Mouse (Mus musculus) liver, embryonic 14.5 days (tissue): Measurements from ENCODE around the gene Sbf1. TPM values are rescaled to one million over a fixed set of nuclear protein-coding genes. Genes with fewer than 3 reads are reported as not detected.

ENCODE experiments used
- ATAC-seq: fragments of 200-750 bp; cut with Nextera tagmentation; 2 replicates; pipeline ENCODE4 v1.8.0; 2017; ENCODE audit warnings: moderate number of reproducible peaks, mild to moderate bottlenecking, moderate library complexity; ENCODE audit not compliant: insufficient read depth
- DNase-seq, 3 experiments: peaks; one replicate each; pipeline ENCODE4 v3.0.0-alpha.2; 2012 to 2013; ENCODE audit warnings: low read depth in 3 of 3, low spot score in 3 of 3
- H3K27ac ChIP-seq: fragments of 300-500 bp; sonication (generic); 2 replicates; pipeline ENCODE4 v1.5.1; 2014; ENCODE audit warnings: moderate library complexity, mild to moderate bottlenecking, control low read depth, inconsistent platforms
- H3K27me3 ChIP-seq: fragments of 300-500 bp; sonication (generic); 2 replicates; pipeline ENCODE4 v1.6.1; 2014; ENCODE audit warnings: mild to moderate bottlenecking, low read length, moderate library complexity; ENCODE audit not compliant: control insufficient read depth, insufficient read depth
- H3K36me3 ChIP-seq: fragments of 300-500 bp; sonication (generic); replicated peaks from 2 replicates; pipeline ENCODE4 v1.6.1; 2014; ENCODE audit warnings: low read depth; ENCODE audit not compliant: control insufficient read depth, insufficient read depth
- H3K4me1 ChIP-seq, 2 experiments: fragments of 200-500 bp in 1 of 2; fragments of 300-500 bp in 1 of 2; sonication (generic) in 1 of 2; replicated peaks; 2 replicates each; pipeline ENCODE4 v1.6.1; 2012 to 2014; ENCODE audit warnings: antibody characterized with exemption in 1 of 2, inconsistent platforms in 1 of 2, low read length in 1 of 2; ENCODE audit not compliant: control insufficient read depth in 2 of 2, insufficient read depth in 2 of 2
- H3K4me2 ChIP-seq: fragments of 300-500 bp; sonication (generic); 2 replicates; pipeline ENCODE4 v1.6.1; 2014; ENCODE audit warnings: low read depth, mild to moderate bottlenecking, control low read depth, moderate library complexity
- H3K4me3 ChIP-seq, 2 experiments: fragments of 200-500 bp in 1 of 2; fragments of 300-500 bp in 1 of 2; sonication (generic) in 1 of 2; 2 replicates each; pipeline ENCODE4 v1.5.1; 2012 to 2014; ENCODE audit warnings: low read depth in 2 of 2, low read length in 2 of 2, mild to moderate bottlenecking in 2 of 2, control low read depth in 1 of 2, inconsistent platforms in 1 of 2, moderate library complexity in 1 of 2; ENCODE audit not compliant: insufficient read depth in 1 of 2
- H3K9ac ChIP-seq: fragments of 300-500 bp; sonication (generic); replicated peaks from 2 replicates; pipeline ENCODE4 v1.6.1; 2014; ENCODE audit warnings: mild to moderate bottlenecking, control low read depth, moderate library complexity
- H3K9me3 ChIP-seq: fragments of 300-500 bp; sonication (generic); 2 replicates; pipeline ENCODE4 v1.6.1; 2016; ENCODE audit warnings: low read length, mixed read lengths; ENCODE audit not compliant: control insufficient read depth
- CTCF ChIP-seq: IDR thresholded peaks from 2 replicates; pipeline ENCODE4 v1.5.1; 2016; ENCODE audit warnings: antibody characterized with exemption, low read depth, control low read depth
- EP300 ChIP-seq: IDR thresholded peaks from 2 replicates; pipeline ENCODE4 v1.6.1; 2016; ENCODE audit warnings: antibody characterized with exemption, low read depth
- WGBS: fragments of 180-500 bp; shearing (Covaris S2); extraction: QIAGEN DNeasy Blood & Tissue Kit; methylation state at CpG from one replicate; pipeline ENCODE4 v1.1.7; 2014; ENCODE audit not compliant: insufficient replicate concordance; 5-methylcytosine and 5-hydroxymethylcytosine counted together
- polyA plus RNA-seq, 2 experiments: library from polyadenylated mRNA; depleted of rRNA in 1 of 2; stranded (reverse) in 1 of 2; unstranded in 1 of 2; fragments of >200 nt; fragmentation: Nextera tagmentation in 1 of 2; extraction: Ambion mirVana in 1 of 2; gene quantifications; 2 replicates each; pipeline versions ENCODE4 v1.2.1 to v1.2.3; 2012 to 2014

Gene Sbf1
- polyA plus RNA-seq, 2 experiments: 17.8 to 29.3 TPM

GRCm38 (mm10) chr15:89291521-89291920 is 23.6 kb downstream of the Sbf1 start:
- ATAC-seq: peak; percentile 79
- H3K27ac ChIP-seq: no peak overlapping the region
- H3K36me3 ChIP-seq: peaks cover 39% of the 10 kb centered on the region

DNA sequence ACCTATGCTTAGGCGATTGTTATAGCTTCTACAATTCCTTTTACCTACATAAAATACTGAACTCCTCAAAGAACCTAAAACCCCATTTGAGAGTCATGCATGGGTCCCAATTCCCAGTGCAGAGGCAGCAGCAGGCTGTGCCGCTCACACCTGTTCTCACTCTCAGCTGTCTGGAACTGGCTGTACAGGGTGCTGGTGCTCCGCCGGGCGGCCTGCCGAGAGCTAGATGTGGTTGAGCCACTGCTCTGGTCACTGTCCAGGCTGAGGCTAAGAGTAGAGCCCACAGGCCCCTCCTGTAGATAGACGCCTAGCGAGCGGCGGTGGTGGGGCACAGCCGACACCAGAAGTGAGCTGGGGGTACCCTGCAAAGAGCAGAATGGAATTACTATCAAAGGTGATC is 25.7 kb downstream of the Sbf1 start:
- no peaks in the 10 kb centered on the region for H3K9me3 ChIP-seq
- H3K27ac ChIP-seq: no peak overlapping the region
- no peaks in the 10 kb centered on the region for H3K27me3 ChIP-seq
- H3K4me3 ChIP-seq: no peak overlapping the region
- ATAC-seq (no peak), DNase-seq (no peak)
- 86% methylated on average over 11 of the region's 11 CpGs for WGBS
- H3K36me3 ChIP-seq: peaks cover 38% of the 10 kb centered on the region
- H3K9ac ChIP-seq: no peak overlapping the region
- TF ChIP-seq EP300 (no peak), CTCF (no peak)
- peaks cover 22 to 26% of the 10 kb centered on the region in 2 experiments for H3K4me1 ChIP-seq
- no peak overlapping the region for H3K4me2 ChIP-seq

More at GRCm38 (mm10) chr15:89291521-89291920, 23.6 kb downstream of the Sbf1 start:
- H3K9ac ChIP-seq: no peak overlapping the region
- H3K4me1 ChIP-seq: peaks cover 6 to 19% of the 10 kb centered on the region in 2 experiments
- H3K27me3 ChIP-seq: no peaks in the 10 kb centered on the region
- TF ChIP-seq CTCF (no peak), EP300 (0 out of 2 replicates have a peak, but pooled peaks have one; percentile 36)
- 55% methylated on average over 3 of the region's 3 CpGs for WGBS
- H3K9me3 ChIP-seq: no peaks in the 10 kb centered on the region
- DNase-seq: peak; percentile 49 to 53 (median 53)
- H3K4me3 ChIP-seq: no peak overlapping the region
- H3K4me2 ChIP-seq: no peak overlapping the region

GRCm38 (mm10) chr15:89288227-89288767 is 26.8 kb downstream of the Sbf1 start:
- peaks cover 37% of the 10 kb centered on the region for H3K36me3 ChIP-seq
- TF ChIP-seq EP300: no peak
- TF ChIP-seq CTCF: no peak
- H3K9me3 ChIP-seq: no peaks in the 10 kb centered on the region
- no peaks in the 10 kb centered on the region for H3K27me3 ChIP-seq
- H3K9ac ChIP-seq: no peak overlapping the region
- no peak overlapping the region for H3K4me3 ChIP-seq
- DNase-seq: no peak
- peaks cover 23 to 31% of the 10 kb centered on the region in 2 experiments for H3K4me1 ChIP-seq
- WGBS: 86% methylated on average over 23 of the region's 23 CpGs
- H3K27ac ChIP-seq: no peak overlapping the region
- no peak for ATAC-seq
- H3K4me2 ChIP-seq: no peak overlapping the region

- WGBS: 81% methylated on average over 5 of the region's 5 CpGs
- DNase-seq (no peak), ATAC-seq (no peak)
- no peaks in the 10 kb centered on the region for H3K27me3 ChIP-seq
- peaks cover 46% of the 10 kb centered on the region for H3K36me3 ChIP-seq
- no peak overlapping the region for H3K9ac ChIP-seq
- H3K4me1 ChIP-seq: peaks cover 20 to 22% of the 10 kb centered on the region in 2 experiments
- H3K27ac ChIP-seq: no peak overlapping the region
- H3K4me3 ChIP-seq: no peak overlapping the region
- TF ChIP-seq EP300 (no peak), CTCF (no peak)
- H3K4me2 ChIP-seq: peak overlapping the region; percentile 57
- H3K9me3 ChIP-seq: no peaks in the 10 kb centered on the region
Measured at GRCm38 (mm10) chr15:89286582-89286981, 28.5 kb downstream of the Sbf1 start.

- H3K9ac ChIP-seq: no peak overlapping the region; the same call in 1 of the 2 replicates
Measured at GRCm38 (mm10) chr15:89286114-89286513, 29.0 kb downstream of the Sbf1 start.

More at GRCm38 (mm10) chr15:89286114-89286513, 29.0 kb downstream of the Sbf1 start:
- H3K27me3 ChIP-seq: no peaks in the 10 kb centered on the region
- H3K4me1 ChIP-seq: peaks cover 19 to 22% of the 10 kb centered on the region in 2 experiments
- peaks cover 51% of the 10 kb centered on the region for H3K36me3 ChIP-seq
- peak overlapping the region; percentile 53 for H3K27ac ChIP-seq
- H3K9me3 ChIP-seq: no peaks in the 10 kb centered on the region
- TF ChIP-seq CTCF (no peak), EP300 (no peak)
- WGBS: 59% methylated on average over 7 of the region's 7 CpGs
- peak overlapping the region in 1 of 2 experiments; percentile 28; a peak in 2 of 4 replicates for H3K4me3 ChIP-seq
- peak overlapping the region; percentile 57 for H3K4me2 ChIP-seq
- DNase-seq (no peak), ATAC-seq (0 out of 2 replicates have a peak, but pooled peaks have one; percentile 10)
